Mouse (Mus musculus): ENCODE measurements at regions not wholly inside any gene's neighbourhood (a gene's known extent, or its start where the extent isn't known, plus 50 kb on each side); places are given as distances from the start of the nearest gene placed in this dataset.
A peak's percentile ranks its signal among the peaks of the same experiment; 100 is the strongest.

DNA sequence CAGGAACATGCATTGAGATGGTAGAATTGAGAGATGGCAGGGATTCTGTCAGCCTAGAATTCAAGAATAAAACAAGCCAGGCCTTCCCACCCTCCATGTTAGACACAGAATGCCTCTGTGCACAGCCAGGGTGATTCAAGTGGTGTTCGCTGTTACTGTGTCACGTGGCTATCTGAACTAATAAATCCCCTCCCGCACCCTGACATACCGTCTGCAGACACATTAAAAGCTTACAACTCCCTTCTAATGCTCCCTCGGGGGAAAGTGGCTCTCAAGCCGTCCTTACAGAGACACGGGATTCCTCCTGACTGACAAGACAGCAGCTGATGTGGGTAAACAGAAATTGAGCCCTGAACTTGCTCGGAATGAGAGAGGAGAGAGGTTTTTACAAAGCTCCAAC, 279.1 kb downstream of the Prex1 start:
- no peak for DNase-seq

DNA sequence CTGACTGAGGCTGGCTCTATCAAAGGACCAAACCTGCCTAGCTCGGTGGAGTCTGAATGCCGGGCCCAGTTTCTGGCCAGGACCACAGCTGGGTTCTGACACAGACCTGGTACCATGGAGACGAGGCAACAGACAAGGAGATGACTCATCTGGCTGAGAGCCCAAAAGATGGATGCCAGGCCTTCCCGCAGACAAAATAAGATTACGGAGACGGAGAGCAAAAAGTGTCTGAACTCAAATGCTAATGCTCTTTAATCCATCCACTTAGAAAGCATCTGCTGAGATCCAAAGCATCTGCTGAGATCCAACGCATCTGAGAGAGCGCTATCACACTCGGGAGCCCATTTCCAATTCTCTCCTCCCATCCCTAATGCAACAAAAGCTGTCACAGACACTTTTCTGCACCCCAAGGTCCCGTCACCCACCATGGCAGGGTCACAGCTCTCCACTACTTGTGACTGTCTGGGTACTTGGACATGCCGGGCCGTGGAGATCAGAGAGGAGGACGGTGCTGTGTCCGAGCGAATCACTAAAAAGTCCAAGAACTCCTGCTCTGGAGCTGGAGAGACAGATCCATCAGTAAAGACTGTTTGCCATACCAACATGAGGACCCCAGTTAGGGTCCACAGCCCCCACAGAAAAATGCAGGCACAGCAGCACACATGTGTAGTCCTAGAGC, 278.3 kb upstream of the Sulf2 start:
- DNase-seq = peak; percentile 60

DNA sequence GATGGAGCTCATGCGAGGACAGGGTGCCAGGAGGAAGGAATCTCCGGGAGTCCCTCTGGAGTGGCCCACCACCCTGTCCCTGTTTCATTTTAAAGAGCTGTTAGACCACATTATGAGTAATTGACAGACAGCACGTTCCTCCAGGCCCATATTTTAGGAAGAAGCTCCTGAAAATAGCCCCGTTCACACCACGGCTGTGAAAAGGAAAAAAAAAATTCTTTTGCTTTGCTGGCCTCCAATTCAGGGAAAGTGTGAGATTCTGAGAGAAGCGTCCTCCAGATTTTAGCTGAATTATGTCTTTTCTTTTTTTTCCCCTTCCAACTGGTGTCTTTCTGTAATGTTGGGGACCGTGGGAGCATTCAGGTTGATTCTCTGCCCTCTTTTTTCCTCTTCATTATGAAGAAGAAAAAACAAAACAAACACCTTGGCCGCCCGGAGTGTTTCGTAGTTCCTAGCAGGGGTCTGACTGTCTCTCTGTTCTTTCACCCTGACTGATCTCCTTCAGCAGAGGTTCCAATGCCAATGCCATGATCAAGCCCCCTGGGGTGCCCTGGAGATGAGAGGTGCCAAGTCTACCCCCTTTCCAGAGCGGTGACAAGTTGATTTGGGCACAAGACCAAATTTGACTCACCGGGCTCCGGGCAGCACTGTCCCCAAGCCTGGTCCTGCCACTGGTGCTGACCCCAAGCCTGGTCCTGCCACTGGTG, 277.6 kb upstream of the Sulf2 start:
- DNase-seq = no peak

DNA sequence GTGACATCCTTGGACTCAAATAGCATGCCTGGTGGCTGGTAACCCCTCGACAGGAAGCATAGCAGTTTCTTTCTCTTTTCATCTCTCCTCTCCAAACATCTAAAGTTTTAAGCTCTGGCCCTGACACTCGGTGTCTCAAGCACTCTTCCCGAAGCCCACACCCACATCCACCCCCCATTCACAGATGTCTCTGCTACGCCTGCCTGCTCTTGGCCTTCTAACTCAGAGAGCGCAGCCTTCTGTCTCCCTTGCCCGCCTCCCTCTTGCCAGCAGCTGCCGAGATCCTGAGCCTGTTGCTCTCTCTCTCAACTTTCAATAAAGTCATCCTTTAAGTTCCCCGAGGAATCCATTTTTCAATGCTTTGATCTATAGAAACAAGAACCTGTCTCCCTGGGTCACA, 277.1 kb upstream of the Sulf2 start:
- DNase-seq = no peak

DNA sequence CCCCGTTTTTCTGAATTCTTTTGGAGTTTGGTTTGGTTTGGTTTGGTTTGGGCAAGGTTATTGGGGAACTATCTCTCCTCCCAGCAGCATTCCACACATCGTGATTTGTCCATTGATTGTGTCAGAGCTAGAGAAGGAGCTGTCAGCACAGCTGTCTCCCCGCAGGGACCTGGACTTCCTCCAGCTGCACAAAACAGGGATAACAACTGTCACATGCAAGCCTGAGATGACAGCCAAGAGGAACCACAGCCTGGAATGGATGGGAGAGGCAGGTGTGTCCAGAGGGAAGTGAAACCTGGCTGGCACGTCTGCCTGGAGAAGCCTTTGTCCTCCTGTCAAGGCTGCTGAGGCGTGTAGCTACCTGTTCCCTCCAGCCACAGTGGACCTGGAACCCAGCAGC, 274.5 kb upstream of the Sulf2 start:
- DNase-seq = no peak

DNA sequence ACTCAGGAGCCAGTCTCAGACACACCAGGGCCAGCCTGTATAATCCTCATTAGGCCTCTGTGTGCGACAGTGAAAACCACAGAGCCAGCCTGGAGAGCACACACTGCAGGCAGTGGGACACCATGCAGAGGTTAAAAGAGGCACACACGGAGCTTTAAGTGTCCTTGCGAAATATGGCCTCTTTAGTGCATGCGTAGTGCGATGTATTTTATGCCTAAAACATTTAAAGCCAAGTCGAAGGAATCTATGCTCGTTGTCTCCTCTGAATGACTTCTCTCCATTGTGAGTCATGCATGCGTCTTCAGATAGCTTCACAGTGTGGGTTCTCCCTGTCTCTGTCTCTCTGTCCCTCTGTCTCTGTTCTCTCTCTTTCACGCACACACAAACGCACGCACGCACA, 274.0 kb upstream of the Sulf2 start:
- no peak for DNase-seq

DNA sequence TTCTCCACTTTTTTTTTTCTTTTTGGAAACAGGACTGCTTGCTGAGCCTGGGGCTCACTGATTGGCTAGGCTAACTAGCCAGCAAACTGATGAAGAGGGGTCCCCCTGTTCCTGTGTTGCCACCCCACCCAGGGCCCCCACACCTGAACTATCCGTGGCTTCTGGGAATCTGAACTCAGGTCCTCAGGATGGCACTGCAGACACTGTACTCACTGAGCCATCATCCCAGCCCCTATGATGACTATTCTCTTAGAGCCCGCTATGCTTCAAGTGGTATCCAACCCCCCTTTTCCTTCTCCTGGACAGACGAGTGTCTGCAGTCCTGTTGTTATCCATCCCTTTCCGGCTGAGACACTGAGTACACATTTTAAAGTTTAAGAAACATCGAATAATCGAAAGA, 271.9 kb upstream of the Sulf2 start:
- DNase-seq = no peak

DNA sequence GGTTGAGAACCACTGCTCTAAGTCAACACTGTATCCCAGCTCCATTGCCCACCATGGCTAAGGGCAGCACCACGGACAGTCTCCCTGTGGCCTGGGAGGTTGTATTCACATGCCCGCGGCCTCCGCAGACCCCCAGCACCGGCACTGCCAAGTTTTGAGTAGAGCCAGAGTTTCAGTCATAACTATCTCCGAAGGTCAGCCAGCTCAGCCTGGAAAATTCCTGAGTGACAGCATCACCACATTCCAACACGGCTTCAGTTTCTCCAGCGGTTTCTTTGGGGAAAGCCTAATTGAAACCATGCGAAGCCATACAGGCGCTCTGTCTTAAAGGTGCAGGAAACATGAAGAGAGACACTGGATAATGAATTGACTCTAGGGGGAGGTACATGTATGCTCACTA, 271.5 kb upstream of the Sulf2 start:
- DNase-seq = peak; percentile 39

DNA sequence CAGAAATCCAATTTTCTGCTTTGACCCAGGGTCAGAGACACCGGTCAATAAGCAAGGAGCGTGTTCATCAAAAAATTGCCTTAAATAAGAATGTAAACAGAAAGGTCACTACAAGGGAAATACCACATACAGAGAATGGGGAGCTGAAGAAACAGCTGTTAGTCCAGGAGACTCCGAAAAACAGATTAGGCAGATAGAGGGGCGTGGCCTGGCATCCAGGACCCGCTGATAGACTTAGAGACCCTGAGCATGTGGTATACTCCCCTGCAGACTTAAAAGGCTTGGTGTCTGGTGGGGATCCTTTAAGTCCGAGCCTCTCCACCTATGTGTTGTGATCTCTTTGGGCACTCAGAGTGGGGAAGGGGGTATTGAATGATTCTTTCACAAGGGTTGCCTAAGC, 271.0 kb upstream of the Sulf2 start:
- no peak for DNase-seq

DNA sequence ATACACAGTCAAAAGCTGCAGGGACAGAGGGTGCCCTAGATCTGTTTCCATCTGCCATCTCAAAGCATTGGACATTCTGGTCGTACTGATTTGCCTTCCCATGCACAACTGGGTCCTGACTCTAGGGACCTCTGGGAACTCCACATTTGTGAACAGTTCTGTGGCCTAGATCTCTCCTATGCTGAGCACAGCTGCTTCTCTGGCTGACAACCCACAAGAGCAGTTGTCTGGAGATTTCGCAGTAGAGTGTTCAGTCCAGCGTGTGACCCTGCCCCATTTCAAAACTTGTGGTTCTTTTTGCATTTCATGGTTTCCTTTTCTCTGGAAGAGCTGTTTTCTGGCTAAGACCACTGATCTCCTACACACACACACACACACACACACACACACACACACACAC, 269.7 kb upstream of the Sulf2 start:
- DNase-seq = no peak

DNA sequence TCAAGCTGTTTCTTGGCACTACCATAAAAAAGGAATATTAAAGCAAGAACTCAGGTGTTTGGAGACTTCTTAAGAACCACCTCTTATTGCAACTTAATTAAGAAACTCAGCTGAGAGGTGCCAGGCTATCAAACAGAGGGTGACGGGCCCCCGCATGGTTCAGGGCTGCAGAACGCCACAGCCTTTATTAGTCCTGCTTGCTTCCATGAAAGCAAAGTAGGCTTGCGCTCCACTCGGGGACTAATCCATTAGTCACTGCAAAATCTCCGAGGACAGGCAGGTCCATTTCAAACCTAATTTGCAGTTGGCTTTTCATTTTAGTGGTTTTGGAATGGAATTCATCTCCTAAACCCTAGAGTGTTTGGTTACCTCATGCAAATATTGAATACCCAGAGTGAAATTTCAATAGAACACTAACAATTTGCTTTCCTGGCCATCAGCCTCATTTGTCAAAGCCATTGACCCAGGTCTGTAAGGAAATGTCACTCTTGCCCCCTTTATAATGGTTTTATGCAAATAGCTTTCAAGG, 267.7 kb upstream of the Sulf2 start:
- no peak for DNase-seq

DNA sequence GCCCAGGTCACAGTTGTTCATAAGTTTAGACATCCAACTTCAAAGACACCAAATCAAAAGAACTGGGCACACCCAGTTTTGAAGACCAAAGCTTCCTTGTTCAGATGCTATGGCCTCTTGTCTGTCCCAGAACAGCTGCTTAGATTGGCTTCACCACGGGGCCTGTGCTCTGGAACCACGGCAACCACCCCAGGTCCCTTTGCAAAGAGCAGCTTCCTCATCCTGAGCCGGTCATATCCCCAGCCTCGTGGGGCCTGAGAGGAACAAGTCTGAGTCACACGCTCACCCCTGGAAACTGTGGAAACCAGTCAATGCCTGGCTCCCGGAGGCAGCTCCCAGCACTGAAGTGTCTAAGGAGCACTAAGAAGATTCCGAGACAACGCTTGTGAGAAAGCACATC, 264.8 kb upstream of the Sulf2 start:
- DNase-seq = no peak

DNA sequence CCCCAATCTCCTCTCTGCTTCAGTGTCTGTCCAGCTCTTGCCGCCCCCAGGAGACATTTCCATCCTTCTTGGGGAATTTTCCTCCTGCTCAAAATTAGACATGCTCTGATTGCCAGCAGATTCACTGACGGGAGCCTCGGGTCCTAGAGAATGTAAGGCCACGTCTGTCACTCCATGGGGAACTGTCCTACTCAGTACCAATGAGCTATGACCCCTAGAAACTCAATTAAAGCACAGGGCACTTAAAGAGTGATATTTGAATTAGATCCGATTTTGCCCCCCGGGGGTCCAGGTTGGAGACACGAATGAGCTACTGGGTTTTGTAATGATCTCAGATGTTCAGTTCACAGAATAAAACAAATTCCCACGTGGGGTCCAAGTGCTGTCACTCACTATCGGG, 263.8 kb upstream of the Sulf2 start:
- DNase-seq = no peak

DNA sequence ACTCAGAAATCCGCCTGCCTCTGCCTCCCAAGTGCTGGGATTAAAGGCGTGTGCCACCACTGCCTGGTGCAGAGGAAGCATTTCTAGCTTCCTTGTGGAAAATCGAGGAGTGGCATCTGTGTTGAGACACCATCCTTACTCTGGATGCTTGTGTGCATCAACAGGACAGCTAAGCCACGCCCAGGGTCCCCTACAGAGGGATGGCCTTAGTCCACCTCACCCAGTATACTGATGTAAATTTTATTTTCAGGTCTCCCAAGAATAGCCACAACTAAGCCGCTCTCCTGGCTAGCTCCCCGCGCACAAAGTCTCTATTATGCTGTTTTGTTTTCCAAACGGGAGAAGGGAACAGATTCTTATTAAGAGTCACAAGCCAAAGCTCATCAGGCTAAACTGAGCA, 262.8 kb upstream of the Sulf2 start:
- no peak for DNase-seq

DNA sequence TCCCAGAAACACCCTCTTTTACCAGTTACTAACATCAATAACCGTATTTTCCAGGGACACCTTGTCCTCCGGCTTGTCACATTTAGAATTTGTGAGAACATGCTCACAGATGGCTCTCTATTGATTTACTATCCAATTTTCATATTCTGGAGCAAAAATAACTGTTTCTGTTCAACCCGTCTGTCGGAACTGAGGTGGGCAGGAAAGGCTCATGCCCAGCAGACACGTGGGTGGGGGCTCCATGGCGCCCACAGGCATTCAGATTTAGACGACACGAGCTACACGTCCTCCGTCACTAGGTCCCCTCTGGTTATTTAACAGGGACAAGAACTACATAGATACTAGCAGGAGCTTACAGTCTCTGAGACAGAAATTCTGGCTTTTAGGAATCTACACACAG, 262.2 kb upstream of the Sulf2 start:
- DNase-seq = no peak

DNA sequence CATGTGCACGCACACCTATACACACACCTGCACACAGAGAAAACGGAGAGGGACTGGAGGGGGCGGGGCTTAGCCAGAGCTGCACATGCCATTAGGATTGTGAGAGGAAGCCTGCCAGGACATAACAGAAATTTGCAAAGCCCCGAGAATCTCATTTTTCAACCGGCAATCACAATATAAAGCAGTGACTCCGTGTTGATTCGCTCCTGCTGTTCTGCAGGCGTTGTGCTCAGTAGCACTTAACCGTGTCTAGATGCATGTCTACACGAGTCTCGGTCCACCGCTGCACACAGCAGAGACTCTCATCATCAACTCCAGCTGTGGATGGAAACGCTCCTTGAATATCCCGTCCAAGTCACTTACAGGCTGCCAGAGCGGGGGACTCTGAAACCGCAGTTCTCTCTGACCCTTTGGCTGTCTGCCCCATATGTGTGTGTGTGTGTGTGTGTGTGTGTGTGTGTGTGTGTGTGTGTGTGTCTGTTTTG, 260.1 kb upstream of the Sulf2 start:
- peak; percentile 60 for DNase-seq

DNA sequence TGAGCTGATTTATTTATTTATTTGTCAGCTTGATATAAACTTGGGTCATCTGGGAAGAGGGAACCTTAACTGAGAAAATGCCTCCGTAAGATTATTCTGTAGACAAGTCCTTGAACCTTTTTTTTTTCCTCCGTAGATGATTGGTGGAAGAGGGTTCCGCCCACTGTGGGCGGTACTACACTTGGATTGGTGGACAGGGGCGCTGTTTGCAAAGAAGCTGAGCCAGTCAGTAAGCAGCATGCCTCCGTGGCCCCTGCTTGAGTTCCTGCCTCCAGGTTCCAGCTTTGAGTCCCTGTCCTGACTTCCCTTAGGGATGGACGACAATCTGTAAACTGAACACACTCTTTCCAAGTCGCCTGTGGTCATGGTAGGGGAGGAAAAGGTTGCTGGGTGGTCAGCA, 259.4 kb upstream of the Sulf2 start:
- DNase-seq = no peak

DNA sequence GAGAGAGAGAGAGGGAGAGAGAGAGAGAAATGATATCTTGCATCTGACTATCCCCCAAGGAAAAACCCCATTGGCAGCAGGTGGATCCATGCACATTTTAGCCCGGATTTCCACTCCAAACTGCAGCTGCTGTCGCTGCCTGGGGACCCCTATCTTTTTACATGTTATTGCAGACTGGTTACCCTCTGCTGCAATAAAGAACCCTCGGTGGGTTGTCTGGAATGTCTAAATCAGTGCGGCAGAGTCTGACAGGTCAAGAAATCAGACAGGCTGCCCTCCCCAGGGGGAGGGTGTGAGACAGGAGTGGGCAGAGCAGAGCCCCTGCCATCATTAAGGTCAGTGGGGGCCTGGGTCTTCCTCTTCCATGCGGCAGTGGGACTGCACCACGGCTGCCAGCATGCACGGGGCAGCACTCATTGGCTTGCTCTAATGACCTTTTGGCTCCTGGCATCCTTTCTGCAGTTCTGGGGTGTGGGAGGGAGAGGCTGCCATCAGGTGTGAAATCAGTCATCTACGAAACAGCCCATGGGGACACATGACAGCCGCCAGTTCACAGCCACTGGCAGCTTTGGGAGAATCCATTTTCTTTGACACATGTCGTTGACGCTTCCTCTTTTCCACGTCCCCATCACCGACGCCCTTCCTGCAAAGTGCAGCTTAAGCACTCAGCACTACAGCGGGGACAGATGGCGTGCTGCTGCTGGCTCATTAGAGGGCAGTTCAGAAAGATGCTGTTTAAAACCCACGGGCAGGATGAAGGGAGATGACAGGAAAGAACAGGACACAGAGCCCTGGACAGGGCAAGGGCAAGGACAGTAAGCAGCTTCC, 256.8 kb upstream of the Sulf2 start:
- DNase-seq = no peak

DNA sequence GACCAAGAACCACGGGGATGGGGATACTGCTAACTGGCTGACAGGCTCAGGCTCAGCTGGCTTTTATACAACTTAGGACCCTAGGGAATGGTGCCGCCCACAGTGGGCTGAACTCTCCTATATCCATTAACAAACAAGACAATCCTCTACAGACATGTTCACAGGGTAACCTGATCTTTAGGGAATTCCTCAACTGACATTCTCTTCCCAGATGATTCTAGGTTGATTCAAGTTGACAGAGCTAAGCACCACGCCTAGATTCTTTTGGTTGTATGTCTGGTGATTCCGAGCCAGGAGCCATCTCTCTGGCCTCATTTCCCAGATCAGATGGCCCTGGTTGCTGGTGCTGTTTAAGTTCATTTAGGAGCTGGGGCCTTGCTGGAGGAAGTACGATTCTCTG, 253.9 kb upstream of the Sulf2 start:
- no peak for DNase-seq

DNA sequence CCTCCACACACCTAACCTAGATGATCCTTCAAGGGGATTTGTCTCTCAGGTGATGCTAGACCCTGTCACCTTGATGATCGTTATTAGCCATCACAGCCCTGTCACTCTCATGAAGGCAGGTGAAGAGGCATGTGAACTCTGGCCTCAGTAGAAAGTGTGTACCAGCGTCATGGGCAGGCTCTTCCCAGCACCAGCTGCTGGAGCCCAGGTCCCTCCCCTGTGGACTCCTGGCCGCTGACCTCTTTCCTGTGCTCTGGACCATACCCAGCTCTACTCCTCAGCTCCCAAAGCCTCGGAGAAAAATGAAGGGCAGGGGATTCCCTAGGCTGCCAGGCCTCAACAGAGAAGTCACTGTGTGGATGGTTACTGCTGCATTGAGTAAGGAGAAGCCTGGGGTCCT, 253.3 kb upstream of the Sulf2 start:
- DNase-seq = no peak

DNA sequence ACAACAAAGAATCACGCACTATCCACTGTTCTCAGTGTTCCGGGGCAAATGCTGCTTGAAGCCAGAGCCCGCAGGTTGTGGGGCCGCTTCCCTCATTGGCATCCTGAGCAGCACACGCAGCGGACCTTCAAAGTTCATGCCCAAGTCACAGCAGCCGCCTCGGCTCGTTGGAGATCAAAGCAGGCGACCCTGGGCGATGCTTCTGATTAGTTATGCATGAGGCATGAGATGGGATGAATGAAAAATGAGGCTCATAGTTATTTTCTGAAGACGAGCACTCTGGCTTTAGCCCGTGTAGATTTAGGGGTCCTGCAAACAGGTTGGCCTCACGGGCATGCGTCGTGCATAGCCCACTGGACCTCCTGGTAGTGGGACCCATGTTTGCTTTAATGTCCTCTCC, 252.5 kb upstream of the Sulf2 start:
- no peak for DNase-seq

DNA sequence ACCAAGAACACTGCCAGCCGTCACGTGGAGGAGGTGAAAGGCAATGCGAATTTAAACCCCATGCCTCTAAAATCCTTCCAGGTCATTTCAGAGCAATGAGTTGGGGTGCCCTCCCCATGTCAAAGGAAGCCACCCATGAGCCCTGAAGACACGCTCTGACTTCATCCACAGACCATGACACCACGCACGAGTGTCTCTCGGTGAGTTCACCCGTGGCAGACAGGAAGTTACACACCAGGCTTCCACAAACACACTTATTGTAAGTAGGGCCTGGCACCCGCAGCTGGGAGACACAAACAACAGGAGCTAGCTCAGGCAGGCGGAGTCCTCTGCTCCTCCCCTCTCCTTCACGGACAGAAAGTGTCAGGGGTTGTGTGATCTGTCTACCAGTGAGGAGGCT, 251.4 kb upstream of the Sulf2 start:
- DNase-seq = no peak

DNA sequence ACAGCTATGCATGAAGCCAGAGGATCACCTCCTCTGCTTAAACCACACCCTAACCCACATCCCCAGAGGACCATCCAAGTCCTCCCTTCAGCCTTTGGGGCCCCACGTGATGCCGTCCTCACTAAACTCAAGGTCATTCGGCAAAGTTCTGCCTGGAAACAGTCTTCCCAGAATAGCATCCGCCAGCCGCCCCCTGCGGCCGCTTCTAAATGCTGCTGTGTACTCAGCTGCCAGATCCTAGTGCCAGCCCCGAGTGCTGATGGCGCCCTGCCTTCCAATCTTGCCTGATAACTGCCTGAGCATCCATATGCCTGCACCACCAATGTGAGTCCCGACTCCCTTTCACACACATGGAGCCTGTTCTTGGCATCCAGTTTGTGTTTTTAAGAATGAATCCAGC, 247.9 kb upstream of the Sulf2 start:
- no peak for DNase-seq
